Mouse (Mus musculus) A20 (cell line): ENCODE measurements around the gene Ncaph.
"Not testable (repeated sequence)": the region's sequence is repeated elsewhere in the genome, so short reads cannot be mapped to it uniquely, and the experiment has no call there.

Experiments
- DNase-seq: peaks from one replicate; pipeline ENCODE4 v3.0.0-alpha.2; 2011; ENCODE audit warnings: low read depth, low spot score

The Ncaph gene

DNA sequence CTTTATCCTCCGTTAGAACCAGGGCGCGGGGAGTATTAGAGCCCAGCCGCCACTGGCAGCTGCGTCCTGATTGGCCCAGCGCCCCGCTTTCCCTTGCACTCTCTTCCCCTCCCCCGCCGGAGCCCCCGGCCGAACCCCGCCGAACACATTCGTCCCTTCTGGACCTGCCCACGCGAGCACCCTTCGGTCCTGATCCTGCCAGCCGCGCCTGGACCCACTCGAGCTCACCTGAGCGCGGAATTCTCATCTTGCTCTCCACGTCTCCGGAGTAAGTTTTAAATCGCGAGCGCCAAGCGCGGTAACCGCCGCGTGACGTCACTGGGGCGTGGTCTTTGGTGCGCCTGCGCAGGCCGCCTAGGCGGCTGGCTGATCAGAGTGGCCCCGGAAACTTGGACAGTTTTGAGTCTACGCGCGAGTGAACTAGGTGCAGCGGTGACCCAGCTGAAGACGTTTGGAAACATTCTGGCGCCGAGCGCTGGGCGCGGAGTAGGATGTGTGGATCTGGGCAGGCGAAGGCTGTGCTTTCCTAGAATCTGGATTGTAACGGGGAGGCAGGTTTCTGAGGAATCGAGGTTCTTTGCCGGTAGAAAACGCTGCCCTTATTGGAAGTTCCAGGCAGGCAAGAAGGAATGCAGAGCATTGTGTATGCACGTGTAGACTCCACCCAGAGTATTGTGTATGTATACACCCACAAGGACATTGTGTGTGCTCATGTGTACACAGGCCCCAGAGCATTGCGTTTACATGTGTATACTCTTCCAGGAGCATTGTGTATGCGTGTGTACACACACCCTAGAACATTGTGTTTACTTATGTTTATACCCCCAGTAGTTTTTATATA is at the start of gene Ncaph:
Gene Ncaph (minus strand): TSS at position 334 of the 841 bp plus-strand sequence.
- DNase-seq: peak; percentile 96

DNA sequence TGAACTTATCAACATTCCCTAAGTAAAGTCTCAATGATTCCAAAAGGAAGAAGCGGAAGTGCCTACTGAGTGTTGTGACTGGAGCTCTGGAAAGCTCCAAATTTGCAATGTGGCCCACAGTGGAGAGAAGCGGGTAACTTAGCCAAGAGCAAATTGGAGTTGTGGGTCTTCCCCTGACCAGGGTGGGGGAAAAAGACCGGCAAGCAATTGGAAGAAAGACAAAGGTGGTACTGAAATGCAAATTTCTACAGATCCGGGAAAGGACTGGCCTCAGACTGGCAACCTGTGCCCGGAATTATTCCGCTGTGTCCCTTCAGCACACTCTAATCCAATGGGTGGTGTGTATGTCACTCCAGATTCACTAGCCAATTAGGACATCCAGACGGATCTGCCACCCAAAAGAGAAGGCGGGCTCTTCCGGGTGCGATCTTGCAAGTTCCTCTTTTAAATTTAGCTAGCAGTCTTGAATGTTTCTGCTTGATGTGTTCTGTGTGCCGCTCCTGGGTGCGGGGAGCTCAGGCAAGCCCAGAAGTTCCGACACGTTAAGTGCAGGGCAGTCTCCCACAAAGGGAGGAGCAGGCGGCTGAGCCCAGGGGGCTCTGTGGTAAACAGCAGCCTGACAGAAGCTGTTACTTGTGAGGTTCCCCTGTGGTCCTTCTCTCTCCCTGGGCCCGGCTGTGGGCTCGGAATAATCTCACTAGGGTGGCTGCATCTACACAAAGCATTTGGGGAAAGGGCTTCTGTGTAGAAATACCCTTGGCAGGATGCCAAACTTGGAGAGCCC is 49.0 kb upstream of the Ncaph start:
- peak; percentile 78 for DNase-seq

DNA sequence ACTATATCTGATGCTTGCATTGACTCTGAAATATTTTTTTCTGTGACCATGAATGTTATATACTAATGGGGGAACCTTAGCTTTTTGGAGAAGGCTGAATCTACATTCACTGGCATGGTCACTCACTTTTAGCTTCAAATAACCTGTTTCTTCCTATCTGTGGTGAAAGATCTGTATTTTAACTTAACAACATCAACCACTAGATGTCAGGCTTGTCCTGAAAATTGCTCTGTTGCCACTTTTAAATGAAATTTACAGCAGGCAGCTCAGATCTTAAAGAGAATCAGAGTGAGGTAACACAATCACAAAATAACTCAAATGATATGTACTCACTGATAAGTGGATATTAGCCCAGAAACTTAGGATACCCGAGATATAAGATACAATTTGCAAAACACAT is 32.5 kb upstream of the Ncaph start:
- DNase-seq: peak; percentile 66

DNA sequence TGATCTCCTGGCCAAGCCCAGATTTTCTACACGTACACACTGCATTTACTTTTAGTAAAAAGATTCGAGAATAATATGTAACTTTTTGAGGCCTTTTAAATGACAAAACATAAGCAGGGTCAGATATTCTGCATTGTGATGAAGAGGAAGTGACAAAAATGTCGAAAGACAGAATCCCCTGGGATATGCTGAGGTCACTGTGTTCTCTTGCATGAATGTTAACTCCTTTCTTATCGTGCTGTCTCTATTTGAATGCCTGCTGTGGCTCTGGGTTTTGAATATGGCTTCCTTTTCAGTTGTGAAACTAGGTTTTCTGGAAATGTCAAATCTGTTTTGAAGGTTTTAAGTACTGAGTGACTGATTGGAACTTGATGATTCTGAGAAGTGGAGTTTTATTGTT is 31.9 kb upstream of the Ncaph start:
- peak; percentile 16 for DNase-seq

DNA sequence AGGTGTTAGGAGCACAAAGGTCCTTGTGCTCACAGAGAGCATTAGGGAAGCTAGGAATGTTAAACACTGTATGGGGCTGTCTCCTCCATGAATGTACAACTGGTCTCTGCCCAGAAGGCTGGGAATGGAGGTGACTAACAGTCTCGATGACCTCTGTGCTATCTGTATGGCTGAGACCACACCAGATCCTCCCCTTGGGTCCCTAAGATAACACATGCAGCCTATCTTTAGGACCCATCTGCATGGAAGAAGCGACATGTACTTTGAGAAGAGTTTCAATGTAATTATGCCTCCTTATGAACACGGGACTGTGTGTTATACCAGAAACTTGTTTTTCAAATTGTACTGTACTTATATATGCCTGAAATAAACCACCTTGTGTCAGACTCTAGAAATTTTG is 11.9 kb upstream of the Ncaph start:
- no peak for DNase-seq

DNA sequence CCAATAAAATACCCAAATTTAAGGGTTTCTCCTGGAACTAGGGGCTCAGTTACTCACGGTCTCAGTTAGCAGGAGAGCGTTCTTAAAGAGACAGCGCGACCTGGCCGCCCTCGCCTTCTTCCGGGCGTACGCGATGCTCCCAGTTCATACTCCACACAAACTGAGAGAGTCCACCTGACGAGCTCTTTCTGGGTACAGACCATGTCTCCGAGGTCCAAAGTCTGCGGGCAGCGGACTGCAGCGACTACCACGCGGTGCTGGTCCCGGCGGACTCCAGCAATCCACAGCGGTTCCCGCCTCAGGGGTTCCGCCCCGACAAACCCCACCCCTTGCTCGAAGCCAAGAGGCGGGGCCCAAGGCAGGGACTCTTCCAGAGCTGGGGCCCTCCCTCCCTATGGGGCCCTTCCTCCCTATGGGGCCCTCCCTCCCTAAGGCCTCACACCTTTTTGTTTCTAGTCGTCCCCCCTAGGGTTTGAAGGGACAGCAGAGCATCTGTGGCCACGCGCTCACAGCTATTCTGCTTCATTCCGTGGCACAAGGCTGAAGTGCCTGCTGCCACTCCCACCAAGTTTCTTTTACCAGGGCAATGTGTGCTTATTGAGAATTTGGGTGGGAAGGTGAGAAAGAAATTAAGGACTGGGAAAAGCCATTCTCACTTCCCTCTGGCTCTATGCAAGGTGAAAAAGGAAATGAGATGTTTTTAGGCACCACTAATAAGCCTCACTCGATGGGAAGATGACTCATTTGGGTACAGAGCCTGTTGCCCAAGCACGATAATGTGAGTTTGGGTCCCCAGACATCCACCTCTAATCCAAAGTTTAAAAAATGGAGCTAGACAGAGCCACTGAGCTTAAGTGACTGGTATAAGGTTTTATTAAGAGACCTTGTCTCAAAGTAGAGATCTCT is 9.7 kb upstream of the Ncaph start, which contains the start of gene Itpripl1:
Gene Itpripl1 (minus strand): TSS at position 285 of the 906 bp plus-strand sequence.
- peak; percentile 88 for DNase-seq

DNA sequence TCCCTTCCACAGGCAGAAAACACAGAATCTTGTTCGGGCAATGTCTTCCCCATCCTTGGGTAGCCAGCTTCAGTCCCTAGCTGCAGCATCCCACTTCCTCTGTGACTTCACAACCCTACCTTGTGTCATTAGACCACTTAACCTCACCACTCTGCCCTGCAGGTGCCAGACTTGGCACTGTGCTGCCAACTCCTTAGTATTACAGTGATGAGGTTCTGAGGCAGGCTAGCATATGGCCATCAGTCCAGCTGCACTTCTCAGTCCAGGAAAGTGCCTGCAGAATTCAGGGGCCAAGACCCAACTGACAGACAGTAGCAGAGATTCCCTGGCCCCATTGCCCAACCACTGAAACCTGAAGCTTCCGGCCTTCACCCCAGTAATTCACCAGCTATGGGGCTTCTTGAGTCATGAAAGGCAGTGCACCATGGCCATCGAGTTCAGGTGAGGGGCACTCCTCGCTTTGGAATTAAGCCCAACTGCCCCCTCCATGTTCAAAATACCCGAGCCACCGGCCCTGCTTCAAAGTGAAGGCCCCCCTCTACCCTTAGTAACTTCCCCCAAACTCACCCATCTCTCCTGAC is 8.9 kb upstream of the Ncaph start:
- DNase-seq: peak; percentile 42

DNA sequence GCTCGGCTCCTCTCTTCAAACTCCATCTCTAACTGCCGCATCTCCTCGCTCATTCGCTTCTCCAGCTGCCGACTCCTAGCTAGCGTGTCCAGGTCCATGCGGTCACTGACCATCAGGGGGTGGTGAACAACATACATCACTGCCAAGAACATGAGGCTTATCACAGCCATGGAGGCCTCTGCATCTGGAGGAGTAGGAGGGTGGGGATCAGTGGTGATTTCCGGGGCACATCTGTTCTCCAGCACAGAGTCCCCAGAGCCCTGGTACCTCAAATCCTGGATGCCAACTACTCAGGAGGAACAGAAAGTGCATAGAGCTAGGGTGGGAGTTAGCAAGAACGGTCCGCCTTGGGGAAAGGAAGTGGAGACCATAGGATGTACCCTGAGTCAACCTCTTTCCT is 8.3 kb upstream of the Ncaph start:
- DNase-seq: no peak

DNA sequence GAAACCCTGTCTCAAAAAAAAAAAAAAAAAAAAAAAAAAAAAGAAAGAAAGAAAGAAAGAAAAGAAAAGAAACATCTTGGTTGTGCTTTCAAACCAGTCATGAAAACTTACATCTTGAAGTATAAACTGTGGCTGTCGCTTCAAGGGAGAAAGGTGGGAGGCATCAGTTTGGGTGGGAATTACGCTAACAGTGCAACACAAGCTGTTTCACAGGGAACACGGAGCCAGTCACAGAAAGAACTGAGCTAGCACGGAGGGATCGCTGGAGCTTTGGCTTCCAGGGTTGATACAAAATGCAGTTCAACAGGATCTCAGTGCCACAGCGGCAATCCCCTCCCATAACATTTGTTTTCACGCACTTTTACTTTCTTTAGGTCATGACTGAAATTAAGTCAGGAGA is 6.3 kb upstream of the Ncaph start:
- DNase-seq: no peak

DNA sequence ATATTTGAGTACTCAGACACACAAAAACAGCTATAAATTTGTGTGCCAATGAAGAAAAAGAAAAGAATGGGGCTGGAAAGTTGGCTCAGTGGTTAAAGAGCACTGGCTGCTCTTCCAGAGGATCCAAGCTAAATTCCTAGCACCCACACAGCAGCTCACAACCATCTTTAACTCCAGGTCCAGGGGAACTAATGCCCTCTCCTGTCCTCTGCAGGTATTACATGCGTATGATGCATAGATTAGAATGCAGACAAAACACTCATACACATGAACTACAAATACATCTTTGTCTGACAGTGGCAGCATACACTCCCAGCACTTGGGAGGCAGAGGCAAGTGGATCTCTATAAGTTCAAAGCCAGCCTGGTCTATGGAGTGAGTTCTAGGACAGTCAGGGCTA is 5.9 kb upstream of the Ncaph start:
- no peak for DNase-seq

DNA sequence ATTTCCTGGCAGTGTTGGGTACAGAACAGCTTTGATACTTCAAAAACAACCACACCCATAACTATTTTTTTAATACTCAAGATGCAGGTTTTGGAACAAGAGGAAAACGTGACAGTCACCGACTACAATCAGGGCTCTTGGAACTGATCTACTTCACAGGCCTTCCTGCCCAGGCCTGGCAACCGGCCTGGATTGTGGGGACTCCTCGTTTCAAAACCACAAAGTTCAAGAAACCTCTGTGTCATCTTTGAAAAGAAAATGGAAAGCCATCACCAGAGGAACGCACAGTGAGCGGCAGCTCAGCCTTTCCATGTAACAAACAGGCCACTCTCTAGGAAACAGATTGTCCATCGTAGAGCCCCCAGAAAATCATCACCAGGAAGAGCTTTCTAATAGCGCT is 5.3 kb upstream of the Ncaph start:
- no peak for DNase-seq

DNA sequence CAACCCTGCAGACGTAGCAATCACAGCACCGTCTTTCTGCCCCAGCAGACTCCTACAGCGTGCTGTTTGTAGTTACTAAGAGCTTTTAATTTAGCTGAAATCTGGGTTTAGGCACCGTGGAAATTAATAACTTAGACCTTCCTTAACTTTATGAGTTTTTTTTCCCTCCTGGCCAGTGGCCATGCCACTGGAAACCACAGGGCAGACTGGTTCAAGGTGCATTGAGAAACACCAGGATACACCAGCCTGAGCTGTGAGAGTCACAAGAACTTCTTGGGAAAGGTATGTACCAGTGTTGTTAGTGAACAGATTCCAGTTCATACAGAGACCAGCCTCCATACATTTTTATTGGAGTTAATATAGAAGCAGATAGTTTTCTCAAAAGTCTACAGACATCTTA is 4.7 kb upstream of the Ncaph start:
- no peak for DNase-seq

DNA sequence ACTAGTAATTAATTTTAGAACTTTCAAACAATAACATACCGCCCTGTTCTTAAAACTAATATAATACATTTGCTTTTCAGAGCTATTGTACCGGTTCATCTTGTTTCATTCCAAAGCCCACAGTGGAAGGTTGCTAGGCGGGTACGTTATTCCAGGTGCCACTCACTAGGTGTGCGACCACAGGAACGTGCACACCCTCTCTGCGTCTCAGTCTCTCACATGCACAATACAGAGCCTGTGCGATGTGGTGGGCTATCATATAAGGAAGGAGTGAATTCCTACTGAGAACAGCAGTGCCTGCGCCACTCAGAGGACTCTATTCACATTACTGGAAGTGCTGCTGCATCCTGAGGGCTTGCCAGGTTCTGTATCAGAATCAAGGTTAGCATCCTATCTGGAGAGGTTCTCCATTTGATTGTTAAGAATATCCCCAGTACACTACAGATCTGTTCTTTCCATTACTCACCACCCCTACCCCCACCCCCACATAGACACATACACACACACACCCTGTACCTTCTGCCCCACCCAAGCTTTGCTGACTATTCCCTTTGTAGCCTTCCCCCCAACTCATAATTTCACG is 4.2 kb upstream of the Ncaph start:
- DNase-seq: no peak

DNA sequence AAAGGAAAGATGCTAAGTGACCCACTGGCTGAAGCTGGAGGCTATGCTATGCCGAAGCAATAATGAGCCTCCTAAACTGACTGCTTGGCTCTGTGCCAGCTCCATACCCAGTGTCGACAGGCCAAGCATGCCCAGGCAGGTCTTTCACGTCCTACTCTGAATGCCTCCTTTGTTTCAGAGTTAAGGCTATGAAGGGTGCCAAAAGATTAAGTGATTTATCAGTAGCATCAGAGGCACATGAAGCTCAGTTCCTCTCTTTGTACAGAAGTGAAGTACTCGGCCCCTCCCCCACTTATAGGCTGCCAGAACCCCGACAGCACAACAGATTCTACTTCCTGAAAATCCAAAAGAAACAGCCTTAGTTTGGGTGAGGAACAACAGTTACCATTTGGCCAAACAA is 3.2 kb upstream of the Ncaph start:
- peak; percentile 72 for DNase-seq

DNA sequence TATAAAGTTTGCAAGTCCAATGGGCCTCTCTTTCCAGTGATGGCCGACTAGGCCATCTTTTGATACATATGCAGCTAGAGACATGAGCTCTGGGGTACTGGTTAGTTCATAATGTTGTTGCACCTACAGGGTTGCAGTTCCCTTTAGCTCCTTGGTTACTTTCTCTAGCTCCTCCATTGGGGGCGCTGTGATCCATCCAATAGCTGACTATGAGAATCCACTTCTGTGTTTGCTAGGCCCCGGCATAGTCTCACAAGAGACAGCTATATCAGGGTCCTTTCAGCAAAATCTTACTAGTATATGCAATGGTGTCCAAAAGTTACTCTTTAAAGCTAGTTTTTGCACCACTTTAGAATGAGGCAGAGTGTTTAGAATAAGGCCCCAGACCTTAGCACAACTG is 1.5 kb upstream of the Ncaph start:
- not testable (repeated sequence) for DNase-seq

DNA sequence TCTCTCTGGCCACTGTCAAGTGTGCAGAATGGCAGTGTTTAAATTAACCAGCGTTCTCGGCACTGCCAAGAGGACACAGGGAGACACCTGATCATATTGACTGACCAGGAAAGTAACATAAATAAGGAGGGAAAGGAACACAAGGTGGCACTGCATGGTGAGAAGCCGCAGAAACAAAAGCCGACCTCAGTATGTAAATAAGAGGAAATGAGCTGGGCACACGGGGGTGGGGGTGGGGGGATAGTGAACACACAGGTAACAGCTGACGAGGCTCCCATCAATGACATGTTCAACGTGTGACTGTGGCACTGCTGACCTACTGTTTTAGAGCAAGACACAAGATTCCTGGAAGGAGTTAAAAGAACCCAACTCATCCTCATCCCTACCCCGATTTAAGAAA is 2.4 kb downstream of the Ncaph start:
- DNase-seq: peak; percentile 81

DNA sequence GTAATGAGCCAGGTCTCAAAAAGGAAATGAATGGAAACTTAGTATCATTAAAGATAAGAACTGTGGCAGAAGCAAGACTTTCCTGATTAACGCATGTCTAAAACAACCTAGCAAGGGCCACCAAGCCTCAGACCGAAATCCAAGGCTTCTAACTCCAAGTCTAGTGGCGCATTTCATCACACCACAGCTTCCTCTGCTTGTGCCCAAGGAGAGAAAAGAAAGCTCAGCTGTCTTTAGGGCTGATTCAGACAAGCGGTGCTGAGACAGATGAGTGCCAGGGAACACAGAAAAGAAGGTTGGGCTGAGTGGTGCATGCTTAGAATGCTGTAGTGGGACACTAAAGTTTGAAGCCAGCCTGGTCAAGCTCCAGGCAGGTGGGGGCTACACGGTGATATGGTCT is 4.8 kb downstream of the Ncaph start:
- no peak for DNase-seq

DNA sequence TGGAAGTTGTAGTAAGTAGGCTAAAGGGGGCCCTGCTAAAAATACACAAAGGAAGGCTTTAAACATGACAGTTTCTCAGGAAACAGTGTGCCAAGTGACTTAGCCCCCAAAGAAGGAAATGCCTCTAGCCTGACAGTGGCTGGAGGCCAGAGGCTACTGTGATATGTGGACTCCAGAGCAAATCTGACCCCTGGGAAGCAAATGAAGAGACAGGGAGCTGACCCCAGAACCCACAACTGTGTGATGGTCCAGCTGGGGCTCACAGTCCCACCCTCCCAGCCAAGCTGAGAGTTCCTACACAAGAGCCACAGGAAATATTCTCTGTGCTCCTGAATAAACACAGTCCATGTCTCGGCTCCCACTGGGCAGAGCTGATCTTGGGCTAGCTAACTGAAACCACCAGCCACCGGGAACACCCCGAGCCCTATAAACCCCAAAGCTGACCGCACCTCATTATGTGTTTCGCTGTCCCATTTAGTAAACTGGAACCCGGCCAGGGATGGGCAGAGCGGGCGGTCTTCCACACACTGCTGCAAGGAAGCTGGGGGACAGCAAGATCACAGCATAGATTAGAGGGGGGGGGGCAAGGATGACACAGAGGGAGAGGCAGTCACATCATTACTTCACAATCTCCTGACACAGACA is 12.0 kb downstream of the Ncaph start:
- no peak for DNase-seq

DNA sequence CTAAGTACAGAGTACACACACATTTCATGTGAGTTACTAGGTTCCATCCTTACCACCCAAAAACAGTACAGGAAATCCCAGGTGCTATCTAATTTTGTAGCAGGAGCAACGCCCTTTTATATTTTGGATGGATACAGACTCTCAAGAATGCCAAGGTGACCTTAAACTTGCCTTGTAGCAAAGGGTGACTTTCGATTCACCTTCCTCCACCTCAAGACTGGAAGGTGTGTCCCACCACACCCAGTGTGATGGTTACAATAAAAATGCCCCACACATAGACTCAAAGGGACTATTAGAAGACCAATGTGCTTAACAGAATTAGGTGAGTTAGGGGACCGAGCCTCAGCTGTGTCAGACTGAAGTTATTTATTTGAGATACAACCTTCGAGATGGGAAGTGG is 24.8 kb downstream of the Ncaph start:
- DNase-seq: no peak

DNA sequence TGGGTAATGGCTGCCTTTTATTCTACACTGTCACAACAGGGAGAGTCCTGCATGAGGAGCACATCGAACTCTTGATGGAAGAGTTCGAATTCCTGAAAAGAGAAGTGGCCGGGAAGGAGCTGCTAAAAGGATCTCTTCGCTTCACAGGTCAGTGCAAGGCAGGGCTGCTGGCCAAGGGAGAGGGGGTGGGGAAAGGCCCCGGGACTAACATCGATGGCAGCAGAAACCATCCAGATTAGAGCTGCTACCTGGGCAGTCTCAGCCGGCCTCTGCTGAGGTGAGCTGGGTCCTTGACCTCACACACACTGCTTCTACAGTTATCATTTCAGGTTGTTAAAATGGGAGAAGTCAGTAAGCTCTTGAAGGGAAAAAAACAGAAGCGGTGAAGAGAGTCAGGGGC is 41.8 kb downstream of the Ncaph start:
- DNase-seq: no peak

DNA sequence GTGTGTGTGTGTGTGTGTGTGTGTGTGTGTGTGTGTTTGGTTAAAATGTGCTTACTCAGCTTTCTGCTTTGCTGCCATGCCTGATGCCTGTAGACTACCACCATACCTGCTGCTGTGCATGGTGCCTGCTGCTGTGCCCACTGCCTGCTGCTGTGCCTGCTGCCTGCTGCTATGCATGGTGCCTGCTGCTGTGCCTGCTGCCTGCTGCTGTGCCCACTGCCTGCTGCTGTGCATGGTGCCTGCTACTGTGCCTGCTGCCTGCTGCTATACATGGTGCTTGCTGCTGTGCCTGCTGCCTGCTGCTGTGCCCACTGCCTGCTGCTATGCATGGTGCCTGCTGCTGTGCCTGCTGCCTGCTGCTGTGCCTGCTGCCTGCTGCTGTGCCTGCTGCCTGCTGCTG is 43.6 kb downstream of the Ncaph start:
- not testable (repeated sequence) for DNase-seq
